Mouse (Mus musculus) kidney, embryonic 14.5 days (tissue): ENCODE data around the gene Ankrd22. TPM values are rescaled to one million over a fixed set of nuclear protein-coding genes. Genes with fewer than 3 reads are reported as not detected.
"Not testable (repeated sequence)": the region's sequence is repeated elsewhere in the genome, so short reads cannot be mapped to it uniquely, and the experiment has no call there.

Experiments used
- ATAC-seq: fragments of 200-750 bp; cut with Nextera tagmentation; 2 replicates; pipeline ENCODE4 v1.8.0; 2017; ENCODE audit warnings: moderate number of reproducible peaks, mild to moderate bottlenecking, moderate TSS enrichment, moderate library complexity; ENCODE audit not compliant: low FRiP score, low TSS enrichment
- H3K27ac ChIP-seq: fragments of 300-500 bp; sonication (generic); 2 replicates; pipeline ENCODE4 v1.5.1; 2014; ENCODE audit warnings: low read depth, mild to moderate bottlenecking, low read length, moderate library complexity, mixed read lengths
- H3K27me3 ChIP-seq: fragments of 300-500 bp; sonication (generic); 2 replicates; pipeline ENCODE4 v1.6.1; 2014; ENCODE audit warnings: mild to moderate bottlenecking, low read length; ENCODE audit not compliant: control insufficient read depth, insufficient read depth
- H3K36me3 ChIP-seq: fragments of 300-500 bp; sonication (generic); 2 replicates; pipeline ENCODE4 v1.6.1; 2014; ENCODE audit warnings: low read length, mixed read lengths; ENCODE audit not compliant: control insufficient read depth, insufficient read depth
- H3K4me1 ChIP-seq: fragments of 300-500 bp; sonication (generic); 2 replicates; pipeline ENCODE4 v1.6.1; 2014; ENCODE audit warnings: low read length, mixed read lengths; ENCODE audit not compliant: control insufficient read depth, insufficient read depth
- H3K4me2 ChIP-seq: fragments of 300-500 bp; sonication (generic); replicated peaks from 2 replicates; pipeline ENCODE4 v1.6.1; 2014; ENCODE audit warnings: low read depth, mild to moderate bottlenecking, low read length
- H3K4me3 ChIP-seq: fragments of 300-500 bp; sonication (generic); 2 replicates; pipeline ENCODE4 v1.5.1; 2014; ENCODE audit warnings: mild to moderate bottlenecking, low read length
- H3K9ac ChIP-seq: fragments of 300-500 bp; sonication (generic); 2 replicates; pipeline ENCODE4 v1.6.1; 2014; ENCODE audit warnings: low read depth, mild to moderate bottlenecking, low read length, moderate library complexity
- H3K9me3 ChIP-seq: fragments of 300-500 bp; sonication (generic); 2 replicates; pipeline ENCODE4 v1.6.1; 2016; ENCODE audit warnings: low read length; ENCODE audit not compliant: control insufficient read depth
- WGBS: fragments of 180-500 bp; shearing (Covaris S2); extraction: QIAGEN DNeasy Blood & Tissue Kit; methylation state at CpG from one replicate; pipeline ENCODE4 v1.1.7; 2014; 5-methylcytosine and 5-hydroxymethylcytosine counted together
- polyA plus RNA-seq: library from polyadenylated mRNA; unstranded; fragments of >200 nt; fragmentation: Nextera tagmentation; extraction: Ambion mirVana; gene quantifications from 2 replicates; pipeline ENCODE4 v1.2.1, GENCODE M21; 2014

Gene Ankrd22
- polyA plus RNA-seq, 1 experiment from 2014 or later = not detected

DNA sequence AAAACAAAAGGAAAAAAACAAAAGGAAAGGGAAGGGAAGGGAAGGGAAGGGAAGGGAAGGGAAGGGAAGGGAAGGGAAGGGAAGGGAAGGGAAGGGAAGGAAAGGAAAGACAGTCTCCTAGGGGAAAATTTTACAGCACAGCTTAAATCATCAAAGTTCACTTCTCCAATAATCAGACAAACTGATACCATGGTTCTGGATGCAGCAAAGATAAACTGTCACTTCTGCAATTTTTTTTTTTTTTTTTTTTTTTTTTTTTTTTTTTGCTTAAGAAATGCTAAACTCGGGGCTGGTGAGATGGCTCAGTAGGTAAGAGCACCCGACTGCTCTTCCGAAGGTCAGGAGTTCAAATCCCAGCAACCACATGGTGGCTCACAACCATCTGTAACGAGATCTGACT lies 40.3 kb upstream of the Ankrd22 start:
- not testable (repeated sequence) for H3K27me3 ChIP-seq, H3K9ac ChIP-seq, H3K4me1 ChIP-seq, H3K4me2 ChIP-seq, H3K4me3 ChIP-seq, H3K9me3 ChIP-seq, ATAC-seq, H3K27ac ChIP-seq, H3K36me3 ChIP-seq
- 80% methylated on average over 4 of the region's 4 CpGs for WGBS

DNA sequence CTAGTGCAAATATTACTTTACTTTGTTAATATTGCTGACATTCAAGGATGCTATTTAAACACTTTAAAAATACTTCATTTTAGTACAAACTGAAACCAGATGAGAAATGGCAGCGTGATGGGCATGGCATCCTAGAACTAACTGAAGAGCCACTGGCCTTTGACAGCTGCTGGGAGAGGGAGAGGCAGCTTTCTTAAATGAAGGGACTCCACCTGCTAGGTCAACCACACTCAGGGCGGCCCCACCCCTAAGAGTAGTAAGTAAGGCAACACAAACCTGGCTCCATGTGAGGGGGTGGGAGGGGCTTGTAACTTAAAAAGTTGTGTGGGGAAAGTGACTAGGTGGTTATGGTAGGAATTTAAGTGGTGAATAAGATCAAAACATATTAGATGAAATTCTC lies 36.8 kb upstream of the Ankrd22 start:
- no peak overlapping the region for H3K9ac ChIP-seq
- no peak overlapping the region for H3K4me3 ChIP-seq
- H3K4me1 ChIP-seq = no peaks in the 10 kb centered on the region
- no peak overlapping the region for H3K4me2 ChIP-seq
- WGBS = 78% methylated on average over 2 of the region's 2 CpGs
- ATAC-seq = no peak
- H3K27me3 ChIP-seq = no peaks in the 10 kb centered on the region
- H3K9me3 ChIP-seq = no peaks in the 10 kb centered on the region
- H3K36me3 ChIP-seq = no peaks in the 10 kb centered on the region
- no peak overlapping the region for H3K27ac ChIP-seq

DNA sequence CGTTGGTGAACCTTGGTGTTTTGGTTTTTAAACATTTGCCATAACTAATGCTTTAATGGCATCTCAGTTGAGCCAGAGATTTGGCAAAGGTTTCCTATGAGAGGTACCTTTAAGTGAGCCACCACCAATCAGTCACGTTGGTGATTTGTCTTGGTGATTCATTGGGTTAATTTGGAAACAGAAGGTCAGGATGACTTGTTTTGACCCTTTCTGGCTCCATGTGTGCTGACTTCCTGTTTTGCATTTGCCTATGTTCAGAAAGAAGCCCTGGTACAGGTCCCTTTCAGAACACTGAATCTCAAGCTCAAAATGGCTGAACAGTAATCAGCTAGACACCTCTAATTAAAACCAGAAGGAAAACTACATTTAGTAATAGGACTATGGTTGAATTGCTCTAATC lies 33.6 kb upstream of the Ankrd22 start:
- no peak for ATAC-seq
- Histone ChIP-seq H3K9ac (no peak overlapping the region), H3K36me3 (no peaks in the 10 kb centered on the region), H3K27ac (no peak overlapping the region), H3K4me1 (no peaks in the 10 kb centered on the region), H3K4me3 (no peak overlapping the region), H3K9me3 (no peaks in the 10 kb centered on the region), H3K27me3 (no peaks in the 10 kb centered on the region), H3K4me2 (no peak overlapping the region)
- WGBS = 62% methylated on average over 2 of the region's 2 CpGs

DNA sequence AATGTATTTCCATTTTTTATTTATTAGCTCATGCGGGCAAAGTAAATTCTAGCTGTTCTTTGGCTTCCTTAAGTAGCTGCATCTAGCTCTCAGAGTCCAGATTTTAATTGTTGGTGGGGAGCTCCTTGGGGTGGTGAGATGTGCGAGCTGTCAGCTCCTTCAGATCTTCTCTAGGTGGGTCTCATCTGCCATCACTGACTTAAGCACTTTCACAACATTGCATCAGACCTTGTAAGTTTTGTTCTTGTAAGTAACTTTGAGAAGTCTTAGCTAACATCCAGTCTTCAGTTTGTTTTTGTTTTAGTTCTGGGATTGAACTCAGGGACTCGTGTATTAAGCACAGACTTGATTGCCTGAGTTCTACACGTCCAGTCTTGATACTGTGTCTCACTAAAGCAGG lies 33.0 kb upstream of the Ankrd22 start:
- no peak overlapping the region for H3K4me3 ChIP-seq
- H3K27ac ChIP-seq = no peak overlapping the region
- H3K4me1 ChIP-seq = no peaks in the 10 kb centered on the region
- H3K9ac ChIP-seq = no peak overlapping the region
- no peaks in the 10 kb centered on the region for H3K36me3 ChIP-seq
- ATAC-seq = no peak
- H3K9me3 ChIP-seq = no peaks in the 10 kb centered on the region
- no peaks in the 10 kb centered on the region for H3K27me3 ChIP-seq
- 82% methylated on average over 4 of the region's 4 CpGs for WGBS
- H3K4me2 ChIP-seq = no peak overlapping the region

DNA sequence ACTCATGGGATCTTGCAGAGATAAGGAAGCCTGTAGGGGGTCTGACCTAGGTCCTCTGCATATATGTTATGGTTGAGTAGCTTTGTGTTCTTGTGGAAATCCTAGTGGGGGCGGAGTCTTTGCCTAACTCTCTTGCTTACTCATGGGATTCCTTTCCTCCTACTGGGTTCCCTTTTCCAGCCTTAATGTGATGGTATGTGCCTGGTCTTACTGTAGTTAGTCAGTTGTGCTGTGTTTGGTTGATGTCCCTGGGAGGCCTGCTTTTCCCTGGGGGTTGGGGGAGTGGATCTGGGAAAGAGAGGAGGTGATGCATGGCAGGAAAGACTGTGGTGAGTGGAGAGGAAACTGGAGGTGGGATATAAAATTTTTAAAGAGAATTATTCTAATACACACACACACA lies 32.2 kb upstream of the Ankrd22 start:
- H3K4me2 ChIP-seq = no peak overlapping the region
- H3K36me3 ChIP-seq = no peaks in the 10 kb centered on the region
- no peak overlapping the region for H3K4me3 ChIP-seq
- no peak overlapping the region for H3K27ac ChIP-seq
- no peak overlapping the region for H3K9ac ChIP-seq
- H3K4me1 ChIP-seq = no peaks in the 10 kb centered on the region
- WGBS = 91% methylated on average over 1 of the region's 1 CpGs
- ATAC-seq = no peak
- H3K9me3 ChIP-seq = no peaks in the 10 kb centered on the region
- no peaks in the 10 kb centered on the region for H3K27me3 ChIP-seq

DNA sequence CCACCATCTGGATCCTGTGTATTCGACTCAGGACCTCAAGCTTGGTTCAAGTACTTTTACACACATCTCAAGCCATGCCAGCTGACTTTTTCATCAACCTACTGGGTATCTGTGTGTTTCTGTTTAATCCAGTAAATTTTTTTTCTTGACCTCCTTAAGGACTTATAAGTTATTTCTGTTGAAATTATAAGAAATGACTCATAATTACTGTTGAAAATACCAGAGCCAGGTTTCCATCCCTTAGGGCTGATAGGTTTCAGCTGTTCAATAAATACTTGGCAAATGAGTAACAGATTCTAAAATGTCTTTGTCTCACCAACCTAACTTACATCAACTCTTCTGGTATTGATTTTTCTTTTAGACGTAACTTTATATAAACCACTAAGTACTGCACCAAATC lies 29.2 kb upstream of the Ankrd22 start:
- H3K4me1 ChIP-seq = no peaks in the 10 kb centered on the region
- no peak overlapping the region for H3K27ac ChIP-seq
- H3K9me3 ChIP-seq = no peaks in the 10 kb centered on the region
- no peak for ATAC-seq
- no peak overlapping the region for H3K4me3 ChIP-seq
- 73% methylated on average over 2 of the region's 2 CpGs for WGBS
- no peak overlapping the region for H3K9ac ChIP-seq
- H3K36me3 ChIP-seq = no peaks in the 10 kb centered on the region
- H3K4me2 ChIP-seq = no peak overlapping the region
- no peaks in the 10 kb centered on the region for H3K27me3 ChIP-seq

DNA sequence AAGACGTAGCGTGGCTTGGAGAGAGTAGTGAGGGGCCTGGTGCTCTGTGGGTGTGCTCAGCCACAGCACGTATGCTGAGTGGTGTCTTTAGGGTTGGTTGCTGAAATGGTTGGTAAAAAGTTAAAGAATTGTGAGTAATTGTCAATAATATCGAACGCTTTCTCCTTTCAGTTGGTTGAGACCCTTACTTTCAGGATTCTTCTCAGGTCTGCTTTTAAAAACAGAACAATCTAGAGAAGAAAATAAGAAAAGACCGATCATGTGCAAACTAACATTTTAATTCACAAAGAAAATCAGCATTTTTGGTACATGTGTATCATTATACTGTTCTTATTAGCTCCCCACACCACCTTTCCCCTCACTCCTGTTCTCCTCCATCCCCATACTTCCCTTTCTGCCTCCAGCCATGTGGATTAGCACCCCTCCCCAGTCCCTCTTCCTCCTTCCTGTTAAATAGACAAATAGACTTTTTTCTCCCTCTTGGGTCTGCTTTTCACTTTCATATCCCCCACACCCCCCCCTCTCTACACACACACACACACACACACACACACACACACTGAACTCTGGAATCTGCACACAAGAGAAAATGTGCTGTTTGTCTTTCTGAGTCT lies 28.4 kb upstream of the Ankrd22 start:
- no peak overlapping the region for H3K4me2 ChIP-seq
- no peaks in the 10 kb centered on the region for H3K27me3 ChIP-seq
- 92% methylated on average over 6 of the region's 6 CpGs for WGBS
- H3K9ac ChIP-seq = no peak overlapping the region
- no peak overlapping the region for H3K4me3 ChIP-seq
- no peak for ATAC-seq
- no peak overlapping the region for H3K27ac ChIP-seq
- no peaks in the 10 kb centered on the region for H3K9me3 ChIP-seq
- H3K4me1 ChIP-seq = no peaks in the 10 kb centered on the region
- no peaks in the 10 kb centered on the region for H3K36me3 ChIP-seq

DNA sequence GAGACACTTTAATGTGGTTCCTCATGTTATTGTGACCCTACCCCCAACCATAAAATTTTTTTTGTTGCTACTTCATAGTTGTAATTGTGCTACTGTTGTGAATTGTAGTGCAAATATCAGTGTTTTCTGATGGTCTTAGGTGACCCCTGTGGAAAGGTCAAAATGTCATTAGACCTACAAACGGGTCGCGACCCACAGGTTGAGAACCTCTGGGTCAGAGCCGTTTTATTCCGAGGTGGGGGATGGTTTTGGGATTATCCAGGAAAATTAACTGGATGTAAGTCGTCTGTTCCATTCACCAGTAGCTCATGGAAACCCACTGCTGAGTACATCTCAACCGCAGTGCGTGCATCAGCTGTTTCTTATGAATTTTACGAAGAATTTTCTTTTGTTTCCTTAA lies 27.8 kb upstream of the Ankrd22 start:
- 65% methylated on average over 9 of the region's 9 CpGs for WGBS
- H3K9me3 ChIP-seq = no peaks in the 10 kb centered on the region
- H3K9ac ChIP-seq = no peak overlapping the region
- no peaks in the 10 kb centered on the region for H3K4me1 ChIP-seq
- ATAC-seq = no peak
- H3K4me3 ChIP-seq = peak overlapping the region; percentile 68; the same call in 1 of the 2 replicates
- H3K27me3 ChIP-seq = no peaks in the 10 kb centered on the region
- no peaks in the 10 kb centered on the region for H3K36me3 ChIP-seq
- H3K4me2 ChIP-seq = peak overlapping the region; percentile 97; the same call in 1 of the 2 replicates
- H3K27ac ChIP-seq = no peak overlapping the region

DNA sequence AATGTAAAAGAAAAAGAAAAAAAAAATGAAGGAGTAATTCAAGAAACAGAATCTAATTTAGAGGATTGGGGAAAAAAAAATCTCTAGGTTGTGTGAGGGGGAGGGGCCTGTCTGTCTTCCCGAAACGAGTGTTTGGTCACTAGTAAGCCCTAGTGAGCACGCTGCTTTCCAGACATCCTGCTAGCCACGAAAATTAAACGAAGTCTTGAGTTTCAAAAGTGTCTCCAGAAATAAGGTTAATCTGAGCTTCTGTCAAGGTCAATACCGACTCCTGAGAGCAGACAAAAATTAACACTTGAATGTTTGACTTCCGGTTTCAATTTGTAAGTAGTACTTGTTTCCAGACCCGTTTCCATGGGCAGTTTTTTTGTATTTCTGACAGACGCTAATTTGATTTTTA lies 27.3 kb upstream of the Ankrd22 start:
- no peak overlapping the region for H3K27ac ChIP-seq
- H3K36me3 ChIP-seq = no peaks in the 10 kb centered on the region
- peak overlapping the region; percentile 68 for H3K4me3 ChIP-seq
- H3K4me2 ChIP-seq = peak overlapping the region; percentile 97
- H3K9me3 ChIP-seq = no peaks in the 10 kb centered on the region
- ATAC-seq = no peak
- H3K27me3 ChIP-seq = no peaks in the 10 kb centered on the region
- no peaks in the 10 kb centered on the region for H3K4me1 ChIP-seq
- WGBS = 9% methylated on average over 9 of the region's 9 CpGs
- no peak overlapping the region for H3K9ac ChIP-seq
